Mouse (Mus musculus) stomach, embryonic 14.5 days (tissue): Measurements from ENCODE around the gene Plekhb2. TPM values are rescaled to one million over a fixed set of nuclear protein-coding genes. Genes with fewer than 3 reads are reported as not detected.

Experiments used
- ATAC-seq: fragments of 200-750 bp; cut with Nextera tagmentation; 2 replicates; pipeline ENCODE4 v1.8.0; 2017; ENCODE audit warnings: low read depth, moderate TSS enrichment; ENCODE audit not compliant: insufficient number of reproducible peaks, insufficient read depth, low FRiP score
- H3K27ac ChIP-seq: fragments of 300-500 bp; sonication (generic); 2 replicates; pipeline ENCODE4 v1.5.1; 2014; ENCODE audit warnings: mild to moderate bottlenecking, low read length, moderate library complexity, mixed read lengths
- H3K27me3 ChIP-seq: fragments of 300-500 bp; sonication (generic); 2 replicates; pipeline ENCODE4 v1.6.1; 2014; ENCODE audit warnings: low read length, control low read depth, mixed read lengths; ENCODE audit not compliant: control insufficient read depth, insufficient read depth
- H3K36me3 ChIP-seq: fragments of 300-500 bp; sonication (generic); 2 replicates; pipeline ENCODE4 v1.6.1; 2014; ENCODE audit warnings: mild to moderate bottlenecking, control low read depth, low read length, moderate library complexity, mixed read lengths; ENCODE audit not compliant: control insufficient read depth, insufficient read depth
- H3K4me1 ChIP-seq: fragments of 300-500 bp; sonication (generic); 2 replicates; pipeline ENCODE4 v1.6.1; 2014; ENCODE audit warnings: low read length, control low read depth, mixed read lengths; ENCODE audit not compliant: control insufficient read depth, insufficient read depth
- H3K4me2 ChIP-seq: fragments of 300-500 bp; sonication (generic); replicated peaks from 2 replicates; pipeline ENCODE4 v1.6.1; 2014; ENCODE audit warnings: low read depth, low read length, control low read depth
- H3K4me3 ChIP-seq: fragments of 300-500 bp; sonication (generic); 2 replicates; pipeline ENCODE4 v1.5.1; 2014; ENCODE audit warnings: low read depth, low read length, control low read depth
- H3K9ac ChIP-seq: fragments of 300-500 bp; sonication (generic); replicated peaks from 2 replicates; pipeline ENCODE4 v1.6.1; 2014; ENCODE audit warnings: low read depth, mild to moderate bottlenecking, control low read depth, low read length, moderate library complexity, mixed read lengths
- H3K9me3 ChIP-seq: fragments of 300-500 bp; sonication (generic); 2 replicates; pipeline ENCODE4 v1.6.1; 2016; ENCODE audit warnings: low read depth, low read length, control low read depth; ENCODE audit not compliant: control insufficient read depth
- WGBS: fragments of 180-500 bp; shearing (Covaris S2); extraction: QIAGEN DNeasy Blood & Tissue Kit; methylation state at CpG from one replicate; pipeline ENCODE4 v1.1.7; 2014; 5-methylcytosine and 5-hydroxymethylcytosine counted together
- polyA plus RNA-seq: library from polyadenylated mRNA; unstranded; fragments of >200 nt; fragmentation: Nextera tagmentation; extraction: Ambion mirVana; gene quantifications from 2 replicates; pipeline ENCODE4 v1.2.1, GENCODE M21; 2014

The Plekhb2 gene
- polyA plus RNA-seq, 1 experiment from 2014 or later, result 30.5 TPM

- no peaks in the 10 kb centered on the region for H3K9me3 ChIP-seq
- no peak overlapping the region for H3K9ac ChIP-seq
- H3K27ac ChIP-seq, result no peak overlapping the region
- no peak overlapping the region for H3K4me3 ChIP-seq
- H3K4me1 ChIP-seq, result no peaks in the 10 kb centered on the region
- H3K4me2 ChIP-seq, result no peak overlapping the region
- ATAC-seq, result no peak
- peaks cover 56% of the 10 kb centered on the region for H3K36me3 ChIP-seq
- 81% methylated on average over 8 of the region's 8 CpGs for WGBS
- no peaks in the 10 kb centered on the region for H3K27me3 ChIP-seq
These were observed 25.6 kb upstream of the Plekhb2 start for GRCm38 (mm10) chr1:34824208-34824607.

- H3K9me3 ChIP-seq, result no peaks in the 10 kb centered on the region
- no peak for ATAC-seq
- no peaks in the 10 kb centered on the region for H3K4me1 ChIP-seq
- H3K4me3 ChIP-seq, result no peak overlapping the region
- WGBS, result 90% methylated on average over 9 of the region's 9 CpGs
- H3K27ac ChIP-seq, result no peak overlapping the region
- no peaks in the 10 kb centered on the region for H3K27me3 ChIP-seq
- no peak overlapping the region for H3K4me2 ChIP-seq
- peaks cover 46% of the 10 kb centered on the region for H3K36me3 ChIP-seq
- H3K9ac ChIP-seq, result no peak overlapping the region
These were observed 23.9 kb upstream of the Plekhb2 start for GRCm38 (mm10) chr1:34825909-34826308.

GRCm38 (mm10) chr1:34827900-34828299, 21.9 kb upstream of the Plekhb2 start:
- Histone ChIP-seq H3K9me3 (no peaks in the 10 kb centered on the region), H3K27me3 (no peaks in the 10 kb centered on the region), H3K36me3 (peaks cover 33% of the 10 kb centered on the region), H3K4me2 (no peak overlapping the region), H3K27ac (no peak overlapping the region), H3K4me1 (0 out of 2 replicates have a peak, but pooled peaks cover 2% of the 10 kb centered on the region), H3K4me3 (no peak overlapping the region), H3K9ac (no peak overlapping the region)
- no peak for ATAC-seq
- WGBS, result 81% methylated on average over 7 of the region's 7 CpGs

- no peaks in the 10 kb centered on the region for H3K27me3 ChIP-seq
- no peak overlapping the region for H3K9ac ChIP-seq
- no peaks in the 10 kb centered on the region for H3K9me3 ChIP-seq
- no peak for ATAC-seq
- H3K36me3 ChIP-seq, result peaks cover 29% of the 10 kb centered on the region
- no peak overlapping the region for H3K4me3 ChIP-seq
- 0 out of 2 replicates have a peak, but pooled peaks cover 2% of the 10 kb centered on the region for H3K4me1 ChIP-seq
- H3K4me2 ChIP-seq, result no peak overlapping the region
- H3K27ac ChIP-seq, result no peak overlapping the region
- WGBS, result 90% methylated on average over 5 of the region's 5 CpGs
These were observed 21.1 kb upstream of the Plekhb2 start for GRCm38 (mm10) chr1:34828528-34829294.

GRCm38 (mm10) chr1:34830934-34831333, 18.8 kb upstream of the Plekhb2 start:
- 59% methylated on average over 2 of the region's 2 CpGs for WGBS
- no peak overlapping the region for H3K9ac ChIP-seq
- no peaks in the 10 kb centered on the region for H3K27me3 ChIP-seq
- no peak for ATAC-seq
- no peaks in the 10 kb centered on the region for H3K9me3 ChIP-seq
- H3K4me2 ChIP-seq, result no peak overlapping the region
- 0 out of 2 replicates have a peak, but pooled peaks cover 2% of the 10 kb centered on the region for H3K4me1 ChIP-seq
- peaks cover 43% of the 10 kb centered on the region for H3K36me3 ChIP-seq
- H3K4me3 ChIP-seq, result no peak overlapping the region
- no peak overlapping the region for H3K27ac ChIP-seq

- WGBS, result 75% methylated on average over 1 of the region's 1 CpGs
- Histone ChIP-seq H3K4me3 (no peak overlapping the region), H3K36me3 (peaks cover 47% of the 10 kb centered on the region), H3K4me1 (0 out of 2 replicates have a peak, but pooled peaks cover 2% of the 10 kb centered on the region), H3K9ac (no peak overlapping the region), H3K27me3 (no peaks in the 10 kb centered on the region), H3K27ac (no peak overlapping the region), H3K4me2 (no peak overlapping the region), H3K9me3 (no peaks in the 10 kb centered on the region)
- ATAC-seq, result no peak
These were observed 18.4 kb upstream of the Plekhb2 start for GRCm38 (mm10) chr1:34831381-34831780.

- no peak for ATAC-seq
- Histone ChIP-seq H3K4me2 (no peak overlapping the region), H3K27ac (no peak overlapping the region), H3K36me3 (peaks cover 28% of the 10 kb centered on the region), H3K9ac (no peak overlapping the region), H3K4me3 (no peak overlapping the region), H3K27me3 (no peaks in the 10 kb centered on the region), H3K4me1 (peaks cover 14% of the 10 kb centered on the region; the same call in 1 of the 2 replicates), H3K9me3 (no peaks in the 10 kb centered on the region)
- 79% methylated on average over 2 of the region's 2 CpGs for WGBS
These were observed 14.9 kb upstream of the Plekhb2 start for GRCm38 (mm10) chr1:34834904-34835303.

- Histone ChIP-seq H3K36me3 (peaks cover 24% of the 10 kb centered on the region), H3K9me3 (no peaks in the 10 kb centered on the region), H3K9ac (no peak overlapping the region), H3K4me1 (peaks cover 22% of the 10 kb centered on the region; the same call in 1 of the 2 replicates), H3K4me2 (no peak overlapping the region), H3K4me3 (no peak overlapping the region), H3K27ac (no peak overlapping the region), H3K27me3 (no peaks in the 10 kb centered on the region)
- ATAC-seq, result no peak
- 68% methylated on average over 6 of the region's 6 CpGs for WGBS
These were observed 11.7 kb upstream of the Plekhb2 start for GRCm38 (mm10) chr1:34837951-34838689.
